Mouse (Mus musculus): ENCODE measurements at regions not wholly inside any gene's neighbourhood (a gene's known extent, or its start where the extent isn't known, plus 50 kb on each side); places are given as distances from the start of the nearest gene placed in this dataset.

DNA sequence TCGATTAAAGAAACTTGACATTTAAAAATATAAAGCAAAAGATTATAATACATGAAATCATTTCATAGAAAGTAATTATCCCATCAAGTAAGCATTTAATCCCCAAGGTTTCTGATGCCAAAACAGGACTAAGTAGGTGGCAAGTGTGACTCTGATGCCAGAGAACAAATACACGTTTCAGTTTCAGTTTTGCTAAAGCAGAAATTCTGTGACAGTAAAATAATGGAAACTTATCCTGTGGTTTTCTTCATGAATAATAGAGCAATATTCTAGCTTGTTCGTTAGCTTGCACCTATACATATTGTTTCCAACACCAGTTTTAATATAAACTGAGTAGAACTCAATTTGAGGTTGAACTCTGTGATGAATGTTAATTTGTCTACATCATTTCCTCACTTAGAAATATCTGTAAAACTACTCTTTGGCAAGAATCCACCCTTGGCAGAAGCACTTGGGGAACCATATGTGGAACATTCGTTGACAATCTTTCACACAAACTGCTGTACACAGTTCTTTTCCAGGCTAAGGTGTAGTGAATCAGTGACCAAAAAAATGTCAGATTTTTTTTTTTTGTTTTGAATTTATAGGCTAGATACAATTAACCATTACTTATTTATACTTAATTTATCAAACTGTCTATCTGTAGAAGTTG lies 425.7 kb upstream of the Alcam start:
- TF ChIP-seq ZMIZ1 (IDR thresholded peaks at IDR 0.05; ENCODE audit: low read depth, low read length) (no peak), MEF2A (IDR thresholded peaks at IDR 0.05; ENCODE audit: borderline replicate concordance, low read depth, low read length) (peak; percentile 44; the same call in 1 of the 2 replicates), POLR2AphosphoS2 (IDR thresholded peaks at IDR 0.05; ENCODE audit: low read depth, low read length) (no peak)
